Mouse (Mus musculus): Measurements from ENCODE around the gene Zfp618. TPM values are rescaled to one million over a fixed set of nuclear protein-coding genes. Genes with fewer than 3 reads are reported as not detected.

Zfp618 gene
- total and polyA plus RNA-seq, 3 experiments, result not detected

GRCm38 (mm10) chr4:63155596-63155995, 190.2 kb downstream of the Zfp618 start:
- Histone ChIP-seq H3K9ac (ENCODE audit: control insufficient read depth, low read depth, low read length, poor library complexity, severe bottlenecking) (no peak overlapping the region), H3K9me3 (replicated peaks; ENCODE audit: insufficient read depth, low read length) (no peaks in the 10 kb centered on the region), H3K27ac (ENCODE audit: control insufficient read depth, low read depth, low read length) (no peak overlapping the region), H3K27me3 (ENCODE audit: control insufficient read depth in 1 of 2, insufficient read depth in 2 of 2, low read length in 2 of 2) (no peaks in the 10 kb centered on the region), H3K4me3 (ENCODE audit: control insufficient read depth in 1 of 2, insufficient read depth in 1 of 2, low read depth in 2 of 2, low read length in 2 of 2) (no peak overlapping the region), H3K79me2 (ENCODE audit: control insufficient read depth, insufficient read depth, low read length, poor library complexity) (no peaks in the 10 kb centered on the region), H3K36me3 (ENCODE audit: control insufficient read depth in 1 of 2, insufficient read depth in 2 of 2, low read length in 2 of 2) (no peaks in the 10 kb centered on the region), H3K4me1 (ENCODE audit: control insufficient read depth in 1 of 2, insufficient read depth in 2 of 2, low read length in 2 of 2) (no peaks in the 10 kb centered on the region)
- TF ChIP-seq USF1 (IDR thresholded peaks at IDR 0.05; ENCODE audit: low read depth, low read length), result no peak
- no peak for TF ChIP-seq ZMIZ1 (IDR thresholded peaks at IDR 0.05; ENCODE audit: low read depth, low read length)
- no peak for DNase-seq (ENCODE audit: low read depth, low spot score)

- no peak overlapping the region for H3K27ac ChIP-seq (ENCODE audit: control insufficient read depth, low read depth, low read length)
- no peaks in the 10 kb centered on the region for H3K36me3 ChIP-seq (ENCODE audit: control insufficient read depth in 1 of 2, insufficient read depth in 2 of 2, low read length in 2 of 2)
- TF ChIP-seq POLR2A (IDR thresholded peaks at IDR 0.05; ENCODE audit: control insufficient read depth in 1 of 2, insufficient read depth in 1 of 2, low read depth in 1 of 2, low read length in 2 of 2, poor library complexity in 1 of 2) (no peak), ELF1 (IDR thresholded peaks at IDR 0.05; ENCODE audit: low read depth, low read length) (no peak), MAX (IDR thresholded peaks at IDR 0.05; ENCODE audit: low read length) (no peak), CHD2 (IDR thresholded peaks at IDR 0.05; ENCODE audit: low read length) (no peak), TBP (IDR thresholded peaks at IDR 0.05; ENCODE audit: low read depth, low read length) (no peak), JUND (IDR thresholded peaks at IDR 0.05; ENCODE audit: low read depth, low read length) (no peak)
- H3K79me2 ChIP-seq (ENCODE audit: control insufficient read depth, insufficient read depth, low read length, poor library complexity), result no peaks in the 10 kb centered on the region
- H3K27me3 ChIP-seq (ENCODE audit: control insufficient read depth in 1 of 2, insufficient read depth in 2 of 2, low read length in 2 of 2), result no peaks in the 10 kb centered on the region
- H3K4me1 ChIP-seq (ENCODE audit: control insufficient read depth in 1 of 2, insufficient read depth in 2 of 2, low read length in 2 of 2), result no peaks in the 10 kb centered on the region
- no peak overlapping the region for H3K9ac ChIP-seq (ENCODE audit: control insufficient read depth, low read depth, low read length, poor library complexity, severe bottlenecking)
- H3K9me3 ChIP-seq (replicated peaks; ENCODE audit: insufficient read depth, low read length), result no peaks in the 10 kb centered on the region
- no peak overlapping the region for H3K4me3 ChIP-seq (ENCODE audit: control insufficient read depth in 1 of 2, insufficient read depth in 1 of 2, low read depth in 2 of 2, low read length in 2 of 2)
- DNase-seq (ENCODE audit: low read depth, low spot score), result no peak
These were observed 191.6 kb downstream of the Zfp618 start for GRCm38 (mm10) chr4:63156726-63157634.

- Histone ChIP-seq H3K4me1 (ENCODE audit: control insufficient read depth in 1 of 2, insufficient read depth in 2 of 2, low read length in 2 of 2) (no peaks in the 10 kb centered on the region), H3K36me3 (ENCODE audit: control insufficient read depth in 1 of 2, insufficient read depth in 2 of 2, low read length in 2 of 2) (no peaks in the 10 kb centered on the region), H3K27me3 (ENCODE audit: control insufficient read depth in 1 of 2, insufficient read depth in 2 of 2, low read length in 2 of 2) (no peaks in the 10 kb centered on the region), H3K9me3 (replicated peaks; ENCODE audit: insufficient read depth, low read length) (no peaks in the 10 kb centered on the region), H3K4me3 (ENCODE audit: control insufficient read depth in 1 of 2, insufficient read depth in 1 of 2, low read depth in 2 of 2, low read length in 2 of 2) (no peak overlapping the region), H3K79me2 (ENCODE audit: control insufficient read depth, insufficient read depth, low read length, poor library complexity) (no peaks in the 10 kb centered on the region), H3K27ac (ENCODE audit: control insufficient read depth, low read depth, low read length) (no peak overlapping the region), H3K9ac (ENCODE audit: control insufficient read depth, low read depth, low read length, poor library complexity, severe bottlenecking) (no peak overlapping the region)
- TF ChIP-seq USF1 (IDR thresholded peaks at IDR 0.05; ENCODE audit: low read depth, low read length) (no peak), MYB (IDR thresholded peaks at IDR 0.05; ENCODE audit: low read depth, low read length) (no peak)
- no peak for DNase-seq (ENCODE audit: low read depth, low spot score)
These were observed 192.8 kb downstream of the Zfp618 start for GRCm38 (mm10) chr4:63158192-63158591.

Data from MEL (cell line).